Mouse (Mus musculus) E14TG2a.4 (cell line): ENCODE measurements around the gene Slc25a30.

ENCODE experiments used
- CTCF ChIP-seq: conservative IDR thresholded peaks from 2 replicates; pipeline ENCODE4 v1.5.1; 2014; ENCODE audit warnings: low read length
- NANOG ChIP-seq: IDR thresholded peaks from 2 replicates; pipeline ENCODE4 v1.6.1; 2014; ENCODE audit warnings: borderline replicate concordance, low read length, mixed read lengths
- POU5F1 ChIP-seq: IDR thresholded peaks from 2 replicates; pipeline ENCODE4 v1.6.1; 2014; ENCODE audit warnings: low read length, borderline replicate concordance

DNA sequence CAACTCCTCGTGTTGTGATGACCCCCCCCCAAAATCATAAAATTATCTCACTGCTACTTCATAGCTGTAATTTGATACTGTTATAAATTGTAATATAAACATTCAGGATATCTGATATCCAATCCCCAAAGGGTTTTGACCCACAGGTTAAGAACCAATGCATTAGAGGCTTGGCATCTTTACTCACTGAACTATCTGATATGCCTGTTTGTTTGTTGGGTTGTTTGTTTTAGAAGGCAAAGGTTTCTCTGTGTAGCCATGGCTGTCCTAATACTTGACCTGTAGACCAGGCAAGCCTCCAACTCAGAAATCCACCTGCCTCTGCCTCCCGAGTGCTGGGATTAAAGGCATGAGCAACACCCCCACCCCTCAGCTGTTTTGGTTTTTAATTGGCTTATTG is 29.0 kb downstream of the Slc25a30 start:
- TF ChIP-seq CTCF (no peak), POU5F1 (no peak), NANOG (no peak)
